Mouse (Mus musculus) limb, embryonic 14.5 days (tissue): ENCODE results near the gene Bbs1. TPM values are rescaled to one million over a fixed set of nuclear protein-coding genes. Genes with fewer than 3 reads are reported as not detected.
"Not testable (repeated sequence)": the region's sequence is repeated elsewhere in the genome, so short reads cannot be mapped to it uniquely, and the experiment has no call there.

Experiments
- ATAC-seq: fragments of 200-750 bp; cut with Nextera tagmentation; 2 replicates; pipeline ENCODE4 v1.8.0; 2017; ENCODE audit warnings: low read depth, moderate number of reproducible peaks, moderate TSS enrichment; ENCODE audit not compliant: low FRiP score
- DNase-seq: peaks from one replicate; pipeline ENCODE4 v3.0.0-alpha.2; 2015; ENCODE audit warnings: low spot score
- H3K27ac ChIP-seq: fragments of 300-500 bp; sonication (generic); replicated peaks from 2 replicates; pipeline ENCODE4 v1.5.1; 2014; ENCODE audit warnings: low read depth, mild to moderate bottlenecking, low read length, moderate library complexity, mixed read lengths
- H3K27me3 ChIP-seq: fragments of 300-500 bp; sonication (generic); 2 replicates; pipeline ENCODE4 v1.6.1; 2014; ENCODE audit warnings: low read length, mixed read lengths; ENCODE audit not compliant: control insufficient read depth, insufficient read depth
- H3K36me3 ChIP-seq: fragments of 300-500 bp; sonication (generic); 2 replicates; pipeline ENCODE4 v1.6.1; 2014; ENCODE audit warnings: mild to moderate bottlenecking, low read length, moderate library complexity, mixed read lengths; ENCODE audit not compliant: control insufficient read depth, insufficient read depth
- H3K4me1 ChIP-seq: fragments of 300-500 bp; sonication (generic); 2 replicates; pipeline ENCODE4 v1.6.1; 2014; ENCODE audit warnings: antibody characterized with exemption, low read length, mixed read lengths; ENCODE audit not compliant: control insufficient read depth, insufficient read depth
- H3K4me2 ChIP-seq: fragments of 300-500 bp; sonication (generic); replicated peaks from 2 replicates; pipeline ENCODE4 v1.6.1; 2014; ENCODE audit warnings: low read depth, mild to moderate bottlenecking, low read length, moderate library complexity; ENCODE audit not compliant: severe bottlenecking
- H3K4me3 ChIP-seq: fragments of 300-500 bp; sonication (generic); replicated peaks from 2 replicates; pipeline ENCODE4 v1.5.1; 2014; ENCODE audit warnings: low read length
- H3K9ac ChIP-seq: fragments of 300-500 bp; sonication (generic); 2 replicates; pipeline ENCODE4 v1.6.1; 2014; ENCODE audit warnings: mild to moderate bottlenecking, low read depth, low read length, moderate library complexity; ENCODE audit not compliant: severe bottlenecking
- H3K9me3 ChIP-seq: fragments of 300-500 bp; sonication (generic); 2 replicates; pipeline ENCODE4 v1.6.1; 2016; ENCODE audit warnings: low read length; ENCODE audit not compliant: control insufficient read depth
- POLR2A ChIP-seq: fragments of 200-500 bp; IDR thresholded peaks from 2 replicates; pipeline ENCODE4 v1.8.0; 2012; ENCODE audit warnings: inconsistent platforms, mild to moderate bottlenecking, moderate library complexity, borderline replicate concordance; ENCODE audit not compliant: insufficient read depth, insufficient read length; ENCODE audit errors: extremely low read depth
- WGBS: fragments of 180-500 bp; shearing (Covaris S2); extraction: QIAGEN DNeasy Blood & Tissue Kit; methylation state at CpG from one replicate; pipeline ENCODE4 v1.1.7; 2014; 5-methylcytosine and 5-hydroxymethylcytosine counted together
- polyA plus RNA-seq, 2 experiments: library from polyadenylated mRNA; depleted of rRNA in 1 of 2; stranded (reverse) in 1 of 2; unstranded in 1 of 2; fragments of >200 nt; fragmentation: Nextera tagmentation in 1 of 2; extraction: Ambion mirVana in 1 of 2; gene quantifications; 2 replicates each; pipeline versions ENCODE4 v1.2.1 to v1.2.3; 2012 to 2014

The Bbs1 gene
- polyA plus RNA-seq, 2 experiments: 3.8 to 7.6 TPM

GRCm38 (mm10) chr19:4879324-4879703, 27.1 kb downstream of the Bbs1 start:
- TF ChIP-seq POLR2A: no peak
- H3K4me3 ChIP-seq: peak overlapping the region; percentile 79
- ATAC-seq: no peak
- peak overlapping the region; percentile 82 for H3K4me2 ChIP-seq
- peaks cover 11% of the 10 kb centered on the region; the same call in 1 of the 2 replicates for H3K4me1 ChIP-seq
- H3K36me3 ChIP-seq: no peaks in the 10 kb centered on the region
- no peaks in the 10 kb centered on the region for H3K27me3 ChIP-seq
- 0 out of 2 replicates have a peak overlapping the region, but pooled peaks have one; percentile 70 for H3K9ac ChIP-seq
- DNase-seq: no peak
- H3K9me3 ChIP-seq: no peaks in the 10 kb centered on the region
- H3K27ac ChIP-seq: no peak overlapping the region
- WGBS: 41% methylated on average over 10 of the region's 10 CpGs

GRCm38 (mm10) chr19:4878405-4879323, 27.8 kb downstream of the Bbs1 start, which contains the start of gene Zdhhc24:
Gene Zdhhc24 (plus strand): TSS chr19:4878668.
- WGBS: under 1% methylated on average over 49 of the region's 52 CpGs
- H3K27me3 ChIP-seq: no peaks in the 10 kb centered on the region
- peak within 1 kb of the TSS; percentile 70 for H3K9ac ChIP-seq
- H3K9me3 ChIP-seq: no peaks in the 10 kb centered on the region
- 0 out of 2 replicates have a peak within 1 kb of the TSS, but pooled peaks have one; percentile 26 for H3K27ac ChIP-seq
- H3K4me3 ChIP-seq: peak within 1 kb of the TSS; percentile 79
- ATAC-seq (peak; percentile 94), DNase-seq (peak; percentile 97)
- no peaks in the 10 kb centered on the region for H3K36me3 ChIP-seq
- H3K4me2 ChIP-seq: peak within 1 kb of the TSS; percentile 82
- TF ChIP-seq POLR2A: 0 out of 2 replicates have a peak, but pooled peaks have one; percentile 16
- peaks cover 11% of the 10 kb centered on the region; the same call in 1 of the 2 replicates for H3K4me1 ChIP-seq

DNA sequence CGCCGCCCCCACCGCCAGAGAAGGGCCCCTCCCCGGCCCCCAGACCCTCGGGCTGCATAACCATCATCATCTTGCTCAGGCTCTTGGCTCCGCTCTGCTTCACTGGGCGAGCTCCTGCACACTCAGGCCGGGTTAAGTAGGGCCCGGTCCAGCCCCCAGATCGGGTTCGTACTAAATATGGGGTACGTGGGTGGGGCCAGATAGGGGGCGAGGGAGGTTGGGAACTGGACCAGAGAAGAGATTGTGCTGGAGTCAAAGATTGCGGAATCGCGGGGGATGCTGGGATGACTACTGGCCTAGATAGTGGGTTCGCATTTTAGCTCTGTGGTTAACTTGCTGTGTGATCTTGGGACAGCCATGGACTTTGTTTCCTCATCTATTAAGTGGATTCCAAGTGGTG, 28.6 kb downstream of the Bbs1 start, which contains the start of gene Actn3:
TSS of gene Actn3 (minus strand) at position 125 of the 400 bp plus-strand sequence.
- no peak for TF ChIP-seq POLR2A
- ATAC-seq: no peak
- no peak for DNase-seq

GRCm38 (mm10) chr19:4876755-4877154, 29.7 kb downstream of the Bbs1 start:
- DNase-seq: no peak
- H3K27ac ChIP-seq: no peak overlapping the region
- ATAC-seq: no peak
- no peaks in the 10 kb centered on the region for H3K9me3 ChIP-seq
- H3K4me3 ChIP-seq: no peak overlapping the region
- peaks cover 11% of the 10 kb centered on the region; the same call in 1 of the 2 replicates for H3K4me1 ChIP-seq
- TF ChIP-seq POLR2A: no peak
- no peaks in the 10 kb centered on the region for H3K27me3 ChIP-seq
- 67% methylated on average over 3 of the region's 3 CpGs for WGBS
- H3K9ac ChIP-seq: no peak overlapping the region
- H3K4me2 ChIP-seq: no peak overlapping the region; the same call in 1 of the 2 replicates
- H3K36me3 ChIP-seq: no peaks in the 10 kb centered on the region

More for the DNA sequence above, 28.6 kb downstream of the Bbs1 start, which contains the start of gene Actn3:
- H3K4me1 ChIP-seq: peaks cover 11% of the 10 kb centered on the region; the same call in 1 of the 2 replicates
- no peaks in the 10 kb centered on the region for H3K27me3 ChIP-seq
- no peaks in the 10 kb centered on the region for H3K36me3 ChIP-seq
- 6% methylated on average over 17 of the region's 17 CpGs for WGBS
- 0 out of 2 replicates have a peak within 1 kb of the TSS, but pooled peaks have one; percentile 26 for H3K27ac ChIP-seq
- peak within 1 kb of the TSS; percentile 82 for H3K4me2 ChIP-seq
- H3K9ac ChIP-seq: peak within 1 kb of the TSS; percentile 70
- H3K9me3 ChIP-seq: no peaks in the 10 kb centered on the region
- H3K4me3 ChIP-seq: peak within 1 kb of the TSS; percentile 79

DNA sequence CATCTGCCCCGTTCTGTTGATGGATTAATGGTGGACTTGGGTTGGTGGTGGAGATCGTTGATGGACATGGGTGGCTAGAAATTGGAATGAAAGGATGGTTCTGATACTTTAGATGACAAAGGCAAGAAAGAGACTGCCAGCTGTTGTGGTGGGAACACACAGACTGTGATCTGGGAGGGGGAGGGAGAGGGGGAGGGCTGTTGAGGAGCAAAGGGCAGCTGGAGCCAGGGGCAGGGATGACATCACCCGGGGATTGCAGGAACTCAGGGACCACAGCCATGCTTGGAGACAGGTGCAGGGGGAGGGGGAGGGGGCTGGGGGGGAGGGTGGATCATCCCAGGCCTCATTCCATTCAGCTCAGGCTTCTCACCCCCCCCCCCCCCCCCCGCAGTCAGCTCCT, 30.2 kb downstream of the Bbs1 start:
- no peak for TF ChIP-seq POLR2A
- Histone ChIP-seq H3K4me2 (no peak overlapping the region), H3K36me3 (no peaks in the 10 kb centered on the region), H3K9me3 (no peaks in the 10 kb centered on the region), H3K27ac (no peak overlapping the region), H3K9ac (no peak overlapping the region), H3K4me3 (no peak overlapping the region), H3K27me3 (no peaks in the 10 kb centered on the region), H3K4me1 (peaks cover 11% of the 10 kb centered on the region; the same call in 1 of the 2 replicates)
- WGBS: 51% methylated on average over 4 of the region's 4 CpGs
- DNase-seq (no peak), ATAC-seq (no peak)

GRCm38 (mm10) chr19:4874613-4875012, 31.8 kb downstream of the Bbs1 start:
- not testable (repeated sequence) for DNase-seq, H3K4me3 ChIP-seq, H3K36me3 ChIP-seq, ATAC-seq, H3K27ac ChIP-seq, H3K9me3 ChIP-seq, H3K27me3 ChIP-seq, H3K4me2 ChIP-seq, H3K9ac ChIP-seq
- peaks cover 11% of the 10 kb centered on the region; the same call in 1 of the 2 replicates for H3K4me1 ChIP-seq
- WGBS: 93% methylated on average over 1 of the region's 1 CpGs
